Mouse (Mus musculus) C2C12 (cell line): ENCODE results near the gene Rbp1.

ENCODE experiments used
- CTCF ChIP-seq: IDR thresholded peaks from one replicate; pipeline ENCODE4 v1.5.1; 2011; ENCODE audit not compliant: control insufficient read depth, insufficient read depth, insufficient read length
- MAX ChIP-seq: IDR thresholded peaks from one replicate; pipeline ENCODE4 v1.6.1; 2011; ENCODE audit warnings: mild to moderate bottlenecking, control low read depth

- TF ChIP-seq CTCF (no peak), MAX (no peak)
Observed at GRCm38 (mm10) chr9:98428783-98429182, 6.0 kb downstream of the Rbp1 start.
